7 mouse cellular contexts compared by ENCODE assay signal in genomic region chr16:22844061-22844801, GRCm38 (mm10). TPM values are rescaled to one million over a fixed set of nuclear protein-coding genes. Genes with fewer than 3 reads are reported as not detected.
A peak's percentile ranks its signal among the peaks of the same experiment; 100 is the strongest.
DNase-seq lines count a peak whose midpoint lies in the region; ATAC-seq lines count a peak whose summit lies in the region.

No protein-coding gene starts in this region.

- H3K4me3 ChIP-seq in brown adipose tissue, adult 24 weeks (ENCODE audit: insufficient read depth, low read depth, low read length), result peak overlapping the region; percentile 53
- H3K4me3 ChIP-seq in embryonic facial prominence, embryonic 15.5 days (replicated peaks), result peak overlapping the region; percentile 56
- peak overlapping the region; percentile 58 for H3K4me3 ChIP-seq in limb, embryonic 12.5 days (replicated peaks)
- peak overlapping the region; percentile 62 for H3K4me3 ChIP-seq in midbrain, embryonic 15.5 days

- no peaks in the 10 kb centered on the region for H3K27me3 ChIP-seq in embryonic facial prominence, embryonic 15.5 days
- H3K27me3 ChIP-seq in limb, embryonic 12.5 days, result no peaks in the 10 kb centered on the region
- no peaks in the 10 kb centered on the region for H3K27me3 ChIP-seq in midbrain, embryonic 15.5 days (replicated peaks)

- peak; percentile 90 for ATAC-seq in embryonic facial prominence, embryonic 15.5 days (ENCODE audit: insufficient number of reproducible peaks, low FRiP score, low TSS enrichment, low read depth)
- ATAC-seq in limb, embryonic 12.5 days (ENCODE audit: insufficient number of reproducible peaks, insufficient read depth, low FRiP score, low TSS enrichment, low read depth), result peak; percentile 87; the same call in 1 of the 2 replicates
- peak; percentile 98 for ATAC-seq in midbrain, embryonic 15.5 days (replicated peaks)

- peak; percentile 81 for DNase-seq in heart, adult 8-10 months (ENCODE audit: low spot score)
- peak; percentile 87 to 89 for DNase-seq in kidney, adult 8-10 months
- DNase-seq in spleen, postnatal 4 days (ENCODE audit: low spot score in 2 of 2), result peak; percentile 61 to 80

- H3K36me3 ChIP-seq in embryonic facial prominence, embryonic 15.5 days, result peaks cover 5% of the 10 kb centered on the region; the same call in 1 of the 2 replicates
- H3K36me3 ChIP-seq in limb, embryonic 12.5 days, result peaks cover 22% of the 10 kb centered on the region
- no peaks in the 10 kb centered on the region for H3K36me3 ChIP-seq in midbrain, embryonic 15.5 days (replicated peaks)

- peak overlapping the region; percentile 90 for H3K4me2 ChIP-seq in embryonic facial prominence, embryonic 15.5 days (replicated peaks)
- H3K4me2 ChIP-seq in limb, embryonic 12.5 days, result peak overlapping the region; percentile 93
- peak overlapping the region; percentile 97 for H3K4me2 ChIP-seq in midbrain, embryonic 15.5 days

- 3% methylated on average over 26 of the region's 26 CpGs for WGBS in embryonic facial prominence, embryonic 15.5 days
- WGBS in limb, embryonic 12.5 days, result 5% methylated on average over 25 of the region's 26 CpGs
- 5% methylated on average over 25 of the region's 26 CpGs for WGBS in midbrain, embryonic 15.5 days

- H3K9ac ChIP-seq in embryonic facial prominence, embryonic 15.5 days, result peak overlapping the region; percentile 69
- peak overlapping the region; percentile 74 for H3K9ac ChIP-seq in limb, embryonic 12.5 days (replicated peaks)
- peak overlapping the region; percentile 78 for H3K9ac ChIP-seq in midbrain, embryonic 15.5 days

- H3K4me1 ChIP-seq in brown adipose tissue, adult 24 weeks (ENCODE audit: control insufficient read depth, insufficient read depth, insufficient read length, low read length), result peaks cover 3% of the 10 kb centered on the region; the same call in 1 of the 2 replicates
- peaks cover 13% of the 10 kb centered on the region; the same call in 1 of the 2 replicates for H3K4me1 ChIP-seq in embryonic facial prominence, embryonic 15.5 days
- peaks cover 12% of the 10 kb centered on the region; the same call in 1 of the 2 replicates for H3K4me1 ChIP-seq in limb, embryonic 12.5 days (replicated peaks)
- peaks cover 13% of the 10 kb centered on the region for H3K4me1 ChIP-seq in midbrain, embryonic 15.5 days

- H3K27ac ChIP-seq in brown adipose tissue, adult 24 weeks (replicated peaks; ENCODE audit: low read depth, low read length), result no peak overlapping the region
- 0 out of 2 replicates have a peak overlapping the region, but pooled peaks have one; percentile 39 for H3K27ac ChIP-seq in embryonic facial prominence, embryonic 15.5 days (replicated peaks)
- H3K27ac ChIP-seq in limb, embryonic 12.5 days, result peak overlapping the region; percentile 73
- H3K27ac ChIP-seq in midbrain, embryonic 15.5 days, result peak overlapping the region; percentile 63

- no peaks in the 10 kb centered on the region for H3K9me3 ChIP-seq in embryonic facial prominence, embryonic 15.5 days (replicated peaks)
- no peaks in the 10 kb centered on the region for H3K9me3 ChIP-seq in limb, embryonic 12.5 days
- no peaks in the 10 kb centered on the region for H3K9me3 ChIP-seq in midbrain, embryonic 15.5 days

RNA-seq across cellular contexts. Expression of gene Tbccd1, which starts 13.2 kb away (rescaled TPM):
- 9.1 and 10.6 TPM in 2 replicates for polyA plus RNA-seq in brown adipose tissue, adult 24 weeks (2012; ENCODE audit: insufficient read depth, insufficient read length, missing spikeins)
- polyA plus RNA-seq in embryonic facial prominence, embryonic 15.5 days (2015; fragmentation: Nextera tagmentation; extraction: Ambion mirVana), result 23.8 and 28.1 TPM in 2 replicates
- total RNA-seq in heart, adult 8-10 months (2022), result 10 to 100 TPM; 10.8 to 13.5 (median 12.1) TPM
- 35.2 and 37.0 TPM in 2 replicates for polyA plus RNA-seq in limb, embryonic 12.5 days (2016; fragmentation: Nextera tagmentation; extraction: Ambion mirVana)
- polyA plus RNA-seq in midbrain, embryonic 15.5 days (2015; fragmentation: Nextera tagmentation; extraction: Ambion mirVana), result 19.9 and 22.8 TPM in 2 replicates

RNA-seq across cellular contexts. Expression of gene Dnajb11, which starts 13.4 kb away (rescaled TPM):
- 26.8 and 27.2 TPM in 2 replicates for polyA plus RNA-seq in brown adipose tissue, adult 24 weeks (2012; ENCODE audit: insufficient read depth, insufficient read length, missing spikeins)
- 105 TPM in 2 replicates for polyA plus RNA-seq in embryonic facial prominence, embryonic 15.5 days (2015; fragmentation: Nextera tagmentation; extraction: Ambion mirVana)
- 10 to 100 TPM; 43.8 to 68.4 (median 55.3) TPM for total RNA-seq in heart, adult 8-10 months (2022)
- 96.0 and 102 TPM in 2 replicates for polyA plus RNA-seq in limb, embryonic 12.5 days (2016; fragmentation: Nextera tagmentation; extraction: Ambion mirVana)
- polyA plus RNA-seq in midbrain, embryonic 15.5 days (2015; fragmentation: Nextera tagmentation; extraction: Ambion mirVana), result 93.9 and 96.9 TPM in 2 replicates

RNA-seq across cellular contexts. Expression of gene Crygs, which starts 32.9 kb away (rescaled TPM):
- not detected in 2 replicates for polyA plus RNA-seq in brown adipose tissue, adult 24 weeks (2012; ENCODE audit: insufficient read depth, insufficient read length, missing spikeins)
- polyA plus RNA-seq in embryonic facial prominence, embryonic 15.5 days (2015; fragmentation: Nextera tagmentation; extraction: Ambion mirVana), result 0.19 and 0.20 TPM in 2 replicates
- total RNA-seq in heart, adult 8-10 months (2022), result not detected
- not detected in 2 replicates for polyA plus RNA-seq in limb, embryonic 12.5 days (2016; fragmentation: Nextera tagmentation; extraction: Ambion mirVana)
- not detected in 2 replicates for polyA plus RNA-seq in midbrain, embryonic 15.5 days (2015; fragmentation: Nextera tagmentation; extraction: Ambion mirVana)

RNA-seq across cellular contexts. Expression of gene Ahsg, which starts 46.8 kb away (rescaled TPM):
- polyA plus RNA-seq in brown adipose tissue, adult 24 weeks (2012; ENCODE audit: insufficient read depth, insufficient read length, missing spikeins), result 3.4 TPM in 1 of 2 replicates, not detected in the other
- polyA plus RNA-seq in embryonic facial prominence, embryonic 15.5 days (2015; fragmentation: Nextera tagmentation; extraction: Ambion mirVana), result 0.49 TPM in 1 of 2 replicates, not detected in the other
- 1 to 10 TPM; 5.3 to 8.9 (median 6.8) TPM for total RNA-seq in heart, adult 8-10 months (2022)
- polyA plus RNA-seq in limb, embryonic 12.5 days (2016; fragmentation: Nextera tagmentation; extraction: Ambion mirVana), result 0.25 and 0.33 TPM in 2 replicates
- 2.7 TPM in 1 of 2 replicates, not detected in the other for polyA plus RNA-seq in midbrain, embryonic 15.5 days (2015; fragmentation: Nextera tagmentation; extraction: Ambion mirVana)
